ENCODE assay signal across 12 mouse cellular contexts in genomic region chr11:72478228-72478627, GRCm38 (mm10). TPM values are rescaled to one million over a fixed set of nuclear protein-coding genes. Genes with fewer than 3 reads are reported as not detected.
DNase-seq lines count a peak whose midpoint lies in the region; ATAC-seq and TF ChIP-seq lines count a peak whose summit lies in the region.
"Had no signal": no experiment of that assay in that cellular context is flagged by ENCODE, and none has a peak within 500 bp of the region (broad histone marks: within the 10 kb centered on the region; RNA-seq: fewer than 3 reads in every experiment).

No protein-coding gene starts in this region.

- H3K27ac ChIP-seq in hindbrain, postnatal 0 days, result 0 out of 2 replicates have a peak overlapping the region, but pooled peaks have one; percentile 16
- H3K27ac ChIP-seq in hindbrain, embryonic 14.5 days, result no peak overlapping the region
- H3K27ac ChIP-seq in left cerebral cortex, adult 2 months, result no peak overlapping the region
- H3K27ac ChIP-seq: limb, embryonic 12.5 days had no signal

- H3K9ac ChIP-seq in hindbrain, postnatal 0 days (replicated peaks; ENCODE audit: low read length), result no peak overlapping the region
- H3K9ac ChIP-seq in hindbrain, embryonic 14.5 days, result no peak overlapping the region
- H3K9ac ChIP-seq: hindbrain, embryonic 15.5 days; limb, embryonic 12.5 days had no signal

- intact Hi-C loops in left cerebral cortex, adult 2 months (cut with DNase I), result no loop called here

- ATAC-seq in hindbrain, postnatal 0 days, result no peak
- no peak for ATAC-seq in hindbrain, embryonic 14.5 days (ENCODE audit: low FRiP score)

- 0 out of 2 replicates have a peak, but pooled peaks cover 5% of the 10 kb centered on the region for H3K4me1 ChIP-seq in hindbrain, postnatal 0 days (ENCODE audit: insufficient read depth, low read length)
- H3K4me1 ChIP-seq in hindbrain, embryonic 14.5 days (replicated peaks; ENCODE audit: control insufficient read depth, insufficient read depth, low read length), result peaks cover 19% of the 10 kb centered on the region
- H3K4me1 ChIP-seq: limb, embryonic 12.5 days had no signal

- H3K36me3 ChIP-seq in hindbrain, postnatal 0 days (ENCODE audit: insufficient read depth, low read length), result no peaks in the 10 kb centered on the region
- H3K36me3 ChIP-seq in hindbrain, embryonic 14.5 days (replicated peaks; ENCODE audit: control insufficient read depth, insufficient read depth), result peaks cover 8% of the 10 kb centered on the region; the same call in 1 of the 2 replicates
- H3K36me3 ChIP-seq: limb, embryonic 12.5 days had no signal

- WGBS in hindbrain, postnatal 0 days, result 67% methylated on average over 6 of the region's 6 CpGs
- WGBS in hindbrain, embryonic 14.5 days, result 68% methylated on average over 6 of the region's 6 CpGs

- no peak overlapping the region for H3K4me3 ChIP-seq in hindbrain, postnatal 0 days (ENCODE audit: low read length)
- H3K4me3 ChIP-seq in hindbrain, embryonic 14.5 days (replicated peaks; ENCODE audit: low read length), result no peak overlapping the region
- H3K4me3 ChIP-seq in left cerebral cortex, adult 2 months, result no peak overlapping the region
- H3K4me3 ChIP-seq: hindbrain, embryonic 15.5 days; limb, embryonic 12.5 days had no signal

- H3K9me3 ChIP-seq in hindbrain, postnatal 0 days (ENCODE audit: low read length), result no peaks in the 10 kb centered on the region
- no peaks in the 10 kb centered on the region for H3K9me3 ChIP-seq in hindbrain, embryonic 14.5 days (ENCODE audit: control insufficient read depth, low read length)
- H3K9me3 ChIP-seq: hindbrain, embryonic 15.5 days; limb, embryonic 12.5 days had no signal

- DNase-seq in hindbrain, postnatal 0 days (ENCODE audit: low spot score), result no peak
- no peak for DNase-seq in hindbrain, embryonic 14.5 days (ENCODE audit: low spot score)
- peak; percentile 31 for DNase-seq in retina, postnatal 1 day
- no peak for DNase-seq in retina, embryonic 14.5 days (ENCODE audit: low spot score)
- DNase-seq in heart, postnatal 4 days, result peak; percentile 53
- DNase-seq in left cerebral cortex, adult 2 months (ENCODE audit: extremely low spot score in 1 of 2, low spot score in 2 of 2), result no peak
- no peak for DNase-seq in right cerebral cortex, adult 2 months (ENCODE audit: low spot score in 2 of 2)
- DNase-seq in right cerebral cortex, postnatal 10 days (ENCODE audit: low spot score in 2 of 2), result no peak

- H3K27me3 ChIP-seq in hindbrain, postnatal 0 days (ENCODE audit: insufficient read depth, low read length), result no peaks in the 10 kb centered on the region
- no peaks in the 10 kb centered on the region for H3K27me3 ChIP-seq in hindbrain, embryonic 14.5 days (ENCODE audit: control insufficient read depth, insufficient read depth, low read length)
- H3K27me3 ChIP-seq: hindbrain, embryonic 15.5 days; limb, embryonic 12.5 days had no signal

- H3K4me2 ChIP-seq in hindbrain, postnatal 0 days (ENCODE audit: low read depth, low read length), result no peak overlapping the region
- H3K4me2 ChIP-seq in hindbrain, embryonic 14.5 days (replicated peaks), result no peak overlapping the region
- H3K4me2 ChIP-seq: hindbrain, embryonic 15.5 days; limb, embryonic 12.5 days had no signal

- TF ChIP-seq CTCF in hindbrain, postnatal 0 days (IDR thresholded peaks at IDR 0.05; ENCODE audit: low read depth), result no peak
- TF ChIP-seq CTCF in left cerebral cortex, adult 2 months (IDR thresholded peaks at IDR 0.05), result no peak

RNA-seq across cellular contexts. Expression of gene Spns2, which starts 11.5 kb away (rescaled TPM):
- 58.5 and 66.0 TPM in 2 replicates for total RNA-seq in hindbrain, postnatal 0 days (2014; rRNA removed)
- polyA plus RNA-seq in hindbrain, postnatal 0 days (2015; fragmentation: Nextera tagmentation; extraction: Ambion mirVana), result 7.0 and 7.2 TPM in 2 replicates
- polyA plus RNA-seq in hindbrain, embryonic 14.5 days (2014; fragmentation: Nextera tagmentation; extraction: Ambion mirVana), result 11.9 and 12.4 TPM in 2 replicates
- total RNA-seq in heart, postnatal 4 days (2021), result 10 to 100 TPM; 17.0 to 18.0 TPM
- 10 to 100 TPM; 68.2 to 70.6 TPM for total RNA-seq in left cerebral cortex, adult 2 months (2021)

RNA-seq across cellular contexts. Expression of gene Mybbp1a, which starts 37.1 kb away (rescaled TPM):
- total RNA-seq in hindbrain, postnatal 0 days (2014; rRNA removed), result 28.0 and 36.1 TPM in 2 replicates
- polyA plus RNA-seq in hindbrain, postnatal 0 days (2015; fragmentation: Nextera tagmentation; extraction: Ambion mirVana), result 61.5 and 68.7 TPM in 2 replicates
- polyA plus RNA-seq in hindbrain, embryonic 14.5 days (2014; fragmentation: Nextera tagmentation; extraction: Ambion mirVana), result 54.1 and 63.3 TPM in 2 replicates
- 10 to 100 TPM; 55.6 to 55.9 TPM for total RNA-seq in heart, postnatal 4 days (2021)
- 10 to 100 TPM; 53.2 to 55.0 TPM for total RNA-seq in left cerebral cortex, adult 2 months (2021)

RNA-seq across cellular contexts. Expression of gene Ggt6, which starts 42.9 kb away (rescaled TPM):
- total RNA-seq in hindbrain, postnatal 0 days (2014; rRNA removed), result not detected in 2 replicates
- polyA plus RNA-seq in hindbrain, postnatal 0 days (2015; fragmentation: Nextera tagmentation; extraction: Ambion mirVana), result not detected in 2 replicates
- polyA plus RNA-seq in hindbrain, embryonic 14.5 days (2014; fragmentation: Nextera tagmentation; extraction: Ambion mirVana), result 0.11 TPM in 1 of 2 replicates, not detected in the other
- total RNA-seq in heart, postnatal 4 days (2021), result not detected
- total RNA-seq in left cerebral cortex, adult 2 months (2021), result under 1 TPM; 0.18 to 0.37 TPM
- polyA plus RNA-seq: embryonic facial prominence, embryonic 11.5 days; hindbrain, embryonic 15.5 days; neural tube, embryonic 14.5 days had no signal

Comparison
In these comparisons a context has a peak if more than half of its experiments do, and no peak if none do; other contexts are left out.
1. DNase-seq: peak in retina, postnatal 1 day (single experiment) and heart, postnatal 4 days (single experiment); none in hindbrain, postnatal 0 days (single experiment), hindbrain, embryonic 14.5 days (single experiment), retina, embryonic 14.5 days (single experiment), left cerebral cortex, adult 2 months (0 of 2), right cerebral cortex, adult 2 months (0 of 2) and right cerebral cortex, postnatal 10 days (0 of 2).